Mouse (Mus musculus) heart, embryonic 16.5 days (tissue): ENCODE data around the gene Ccdc91. TPM values are rescaled to one million over a fixed set of nuclear protein-coding genes. Genes with fewer than 3 reads are reported as not detected.

Source experiments
- ATAC-seq: fragments of 200-750 bp; cut with Nextera tagmentation; replicated peaks from 2 replicates; pipeline ENCODE4 v1.8.0; 2017; ENCODE audit warnings: moderate number of reproducible peaks; ENCODE audit not compliant: insufficient read depth, low FRiP score; ENCODE audit errors: extremely low read depth
- H3K27ac ChIP-seq: fragments of 300-500 bp; sonication (generic); 2 replicates; pipeline ENCODE4 v1.5.1; 2014; ENCODE audit warnings: mild to moderate bottlenecking, low read length, control low read depth, moderate library complexity
- H3K27me3 ChIP-seq: fragments of 300-500 bp; sonication (generic); 2 replicates; pipeline ENCODE4 v1.6.1; 2014; ENCODE audit warnings: low read length, mixed read lengths; ENCODE audit not compliant: control insufficient read depth, insufficient read depth
- H3K36me3 ChIP-seq: fragments of 300-500 bp; sonication (generic); 2 replicates; pipeline ENCODE4 v1.6.1; 2014; ENCODE audit not compliant: control insufficient read depth, insufficient read depth
- H3K4me1 ChIP-seq: fragments of 300-500 bp; sonication (generic); 2 replicates; pipeline ENCODE4 v1.6.1; 2014; ENCODE audit warnings: low read length, mixed read lengths; ENCODE audit not compliant: control insufficient read depth, insufficient read depth
- H3K4me2 ChIP-seq: fragments of 300-500 bp; sonication (generic); 2 replicates; pipeline ENCODE4 v1.6.1; 2014; ENCODE audit warnings: low read depth, mild to moderate bottlenecking, control low read depth, low read length
- H3K4me3 ChIP-seq: fragments of 300-500 bp; sonication (generic); 2 replicates; pipeline ENCODE4 v1.5.1; 2014; ENCODE audit warnings: mild to moderate bottlenecking, control low read depth, low read length
- H3K9ac ChIP-seq: fragments of 300-500 bp; sonication (generic); 2 replicates; pipeline ENCODE4 v1.6.1; 2014; ENCODE audit warnings: low read length, control low read depth
- H3K9me3 ChIP-seq: fragments of 300-500 bp; sonication (generic); replicated peaks from 2 replicates; pipeline ENCODE4 v1.6.1; 2016; ENCODE audit warnings: low read length; ENCODE audit not compliant: control insufficient read depth
- WGBS: fragments of 180-500 bp; shearing (Covaris S2); extraction: QIAGEN DNeasy Blood & Tissue Kit; methylation state at CpG from one replicate; pipeline ENCODE4 v1.1.7; 2014; 5-methylcytosine and 5-hydroxymethylcytosine counted together
- polyA plus RNA-seq: library from polyadenylated mRNA; unstranded; fragments of >200 nt; fragmentation: Nextera tagmentation; extraction: Ambion mirVana; gene quantifications from 2 replicates; pipeline ENCODE4 v1.2.1, GENCODE M21; 2015

The Ccdc91 gene
- polyA plus RNA-seq, 1 experiment from 2014 or later = 26.8 TPM

- Histone ChIP-seq H3K9ac (no peak overlapping the region), H3K27ac (no peak overlapping the region), H3K4me1 (peaks cover 3% of the 10 kb centered on the region; the same call in 1 of the 2 replicates), H3K4me2 (no peak overlapping the region), H3K9me3 (no peaks in the 10 kb centered on the region), H3K4me3 (no peak overlapping the region), H3K27me3 (no peaks in the 10 kb centered on the region), H3K36me3 (no peaks in the 10 kb centered on the region)
- no peak for ATAC-seq
- 72% methylated on average over 4 of the region's 4 CpGs for WGBS
These were observed 186.2 kb downstream of the Ccdc91 start for GRCm38 (mm10) chr6:147661841-147662240.

- H3K4me3 ChIP-seq = no peak overlapping the region
- ATAC-seq = no peak
- H3K27ac ChIP-seq = no peak overlapping the region
- H3K27me3 ChIP-seq = no peaks in the 10 kb centered on the region
- H3K9me3 ChIP-seq = no peaks in the 10 kb centered on the region
- WGBS = 72% methylated on average over 2 of the region's 2 CpGs
- H3K9ac ChIP-seq = no peak overlapping the region
- no peak overlapping the region for H3K4me2 ChIP-seq
- no peaks in the 10 kb centered on the region for H3K36me3 ChIP-seq
- H3K4me1 ChIP-seq = peaks cover 3% of the 10 kb centered on the region; the same call in 1 of the 2 replicates
These were observed 187.0 kb downstream of the Ccdc91 start for GRCm38 (mm10) chr6:147662610-147663009.

GRCm38 (mm10) chr6:147664339-147664738 lies 188.7 kb downstream of the Ccdc91 start:
- no peak overlapping the region for H3K27ac ChIP-seq
- no peaks in the 10 kb centered on the region for H3K9me3 ChIP-seq
- WGBS = 57% methylated on average over 3 of the region's 3 CpGs
- peaks cover 3% of the 10 kb centered on the region; the same call in 1 of the 2 replicates for H3K4me1 ChIP-seq
- H3K27me3 ChIP-seq = no peaks in the 10 kb centered on the region
- no peak overlapping the region for H3K4me2 ChIP-seq
- H3K36me3 ChIP-seq = no peaks in the 10 kb centered on the region
- no peak overlapping the region for H3K9ac ChIP-seq
- no peak for ATAC-seq
- no peak overlapping the region for H3K4me3 ChIP-seq

GRCm38 (mm10) chr6:147671366-147671765 lies 195.7 kb downstream of the Ccdc91 start:
- WGBS = 92% methylated on average over 1 of the region's 1 CpGs
- Histone ChIP-seq H3K4me1 (no peaks in the 10 kb centered on the region), H3K27me3 (no peaks in the 10 kb centered on the region), H3K9ac (no peak overlapping the region), H3K4me3 (no peak overlapping the region), H3K36me3 (no peaks in the 10 kb centered on the region), H3K9me3 (no peaks in the 10 kb centered on the region), H3K4me2 (no peak overlapping the region), H3K27ac (no peak overlapping the region)
- no peak for ATAC-seq

- Histone ChIP-seq H3K4me3 (no peak overlapping the region), H3K9ac (no peak overlapping the region), H3K27ac (no peak overlapping the region), H3K4me1 (no peaks in the 10 kb centered on the region), H3K36me3 (no peaks in the 10 kb centered on the region), H3K4me2 (no peak overlapping the region), H3K27me3 (no peaks in the 10 kb centered on the region), H3K9me3 (no peaks in the 10 kb centered on the region)
- 49% methylated on average over 2 of the region's 2 CpGs for WGBS
- ATAC-seq = no peak
These were observed 196.9 kb downstream of the Ccdc91 start for GRCm38 (mm10) chr6:147672481-147672880.

- 86% methylated on average over 7 of the region's 7 CpGs for WGBS
- H3K9ac ChIP-seq = no peak overlapping the region
- H3K27me3 ChIP-seq = no peaks in the 10 kb centered on the region
- H3K27ac ChIP-seq = no peak overlapping the region
- ATAC-seq = no peak
- no peaks in the 10 kb centered on the region for H3K36me3 ChIP-seq
- no peak overlapping the region for H3K4me3 ChIP-seq
- H3K4me1 ChIP-seq = no peaks in the 10 kb centered on the region
- no peaks in the 10 kb centered on the region for H3K9me3 ChIP-seq
- H3K4me2 ChIP-seq = no peak overlapping the region
These were observed 199.6 kb downstream of the Ccdc91 start for GRCm38 (mm10) chr6:147675022-147675733.

- H3K4me1 ChIP-seq = no peaks in the 10 kb centered on the region
- no peaks in the 10 kb centered on the region for H3K36me3 ChIP-seq
- H3K4me2 ChIP-seq = no peak overlapping the region
- WGBS = 90% methylated on average over 1 of the region's 1 CpGs
- H3K9ac ChIP-seq = no peak overlapping the region
- ATAC-seq = no peak
- H3K9me3 ChIP-seq = no peaks in the 10 kb centered on the region
- H3K27me3 ChIP-seq = no peaks in the 10 kb centered on the region
- no peak overlapping the region for H3K27ac ChIP-seq
- no peak overlapping the region for H3K4me3 ChIP-seq
These were observed 200.6 kb downstream of the Ccdc91 start for GRCm38 (mm10) chr6:147676214-147676613.

Other genes with a start within 250 kb of the Ccdc91 start
- gene Pthlh, start 211.6 kb upstream of the Ccdc91 start, polyA plus RNA-seq = 2.0 and 2.4 TPM in 2 replicates